Mouse (Mus musculus): ENCODE results near the gene Myom1.

DNA sequence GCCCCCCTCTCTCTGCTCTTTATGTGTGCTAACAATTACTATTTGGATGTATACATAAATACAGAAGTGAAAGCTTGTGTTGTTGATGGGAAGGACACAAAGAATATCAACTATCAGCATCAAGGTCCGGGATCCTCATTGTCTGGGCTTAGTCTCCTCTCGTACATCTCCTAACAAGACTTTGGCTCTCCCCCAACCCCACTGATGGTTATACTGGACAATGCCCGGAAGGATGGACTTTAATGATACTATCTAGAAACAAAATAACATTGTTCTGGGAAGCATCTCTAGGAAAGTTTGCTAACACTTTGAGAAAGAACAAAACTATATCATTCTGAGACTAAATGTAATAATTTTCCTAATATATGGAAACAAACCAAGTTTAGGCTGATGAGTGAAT is 96.2 kb downstream of the Myom1 start:
- TF ChIP-seq CTCF (IDR thresholded peaks at IDR 0.05; ENCODE audit: control insufficient read depth, insufficient read depth, insufficient replicate concordance, low read depth, low read length) (no peak), POLR2A (IDR thresholded peaks at IDR 0.05; ENCODE audit: control insufficient read depth, low read depth, low read length) (no peak)
